Mouse (Mus musculus) brain, embryonic 14.5 days (tissue): Measurements from ENCODE around the gene Coro2b. TPM values are rescaled to one million over a fixed set of nuclear protein-coding genes. Genes with fewer than 3 reads are reported as not detected.

ENCODE experiments used
- DNase-seq: peaks from one replicate; pipeline ENCODE4 v3.0.0-alpha.2; 2011; ENCODE audit warnings: low read depth
- CTCF ChIP-seq: fragments of 200-500 bp; IDR thresholded peaks from 2 replicates; pipeline ENCODE4 v1.5.1; 2012; ENCODE audit warnings: inconsistent platforms, mild to moderate bottlenecking, moderate library complexity, borderline replicate concordance; ENCODE audit not compliant: insufficient read depth, insufficient read length; ENCODE audit errors: extremely low read depth
- POLR2A ChIP-seq: fragments of 200-500 bp; IDR thresholded peaks from 2 replicates; pipeline ENCODE4 v1.6.1; 2012; ENCODE audit warnings: mild to moderate bottlenecking, inconsistent platforms, borderline replicate concordance; ENCODE audit not compliant: poor library complexity, insufficient read depth, insufficient read length, severe bottlenecking; ENCODE audit errors: extremely low read depth
- polyA plus RNA-seq: library from polyadenylated mRNA; depleted of rRNA; stranded (reverse); fragments of >200 nt; gene quantifications from 2 replicates; pipeline ENCODE4 v1.2.3, GENCODE M21; 2012

Coro2b gene
- polyA plus RNA-seq, 1 experiment: 92.7 TPM

GRCm38 (mm10) chr9:62539251-62539711 lies 2.4 kb upstream of the Coro2b start:
- no peak for TF ChIP-seq POLR2A
- no peak for TF ChIP-seq CTCF
- peak; percentile 72 for DNase-seq

GRCm38 (mm10) chr9:62537941-62538340 lies 1.1 kb upstream of the Coro2b start:
- DNase-seq: no peak
- no peak for TF ChIP-seq CTCF
- no peak for TF ChIP-seq POLR2A

- DNase-seq: peak; percentile 82
These were observed 657 bp downstream of the Coro2b start for GRCm38 (mm10) chr9:62536119-62536654.

GRCm38 (mm10) chr9:62535566-62535965 lies 1.3 kb downstream of the Coro2b start:
- no peak for DNase-seq
- no peak for TF ChIP-seq POLR2A
- no peak for TF ChIP-seq CTCF

More at GRCm38 (mm10) chr9:62536119-62536654, 657 bp downstream of the Coro2b start:
- TF ChIP-seq CTCF: peak; percentile 34; the same call in 1 of the 2 replicates
- no peak; the same call in 1 of the 2 replicates for TF ChIP-seq POLR2A

GRCm38 (mm10) chr9:62534691-62535090 lies 2.2 kb downstream of the Coro2b start:
- TF ChIP-seq POLR2A: no peak
- no peak for TF ChIP-seq CTCF

GRCm38 (mm10) chr9:62534158-62534557 lies 2.7 kb downstream of the Coro2b start:
- TF ChIP-seq CTCF (no peak), POLR2A (no peak)
- no peak for DNase-seq

More at GRCm38 (mm10) chr9:62534691-62535090, 2.2 kb downstream of the Coro2b start:
- DNase-seq: no peak

- DNase-seq: no peak
- TF ChIP-seq POLR2A: no peak
- no peak for TF ChIP-seq CTCF
These were observed 4.0 kb downstream of the Coro2b start for GRCm38 (mm10) chr9:62532876-62533275.

- TF ChIP-seq POLR2A (0 out of 2 replicates have a peak, but pooled peaks have one; percentile 4), CTCF (0 out of 2 replicates have a peak, but pooled peaks have one; percentile 3)
- peak; percentile 97 for DNase-seq
These were observed 5.2 kb downstream of the Coro2b start for GRCm38 (mm10) chr9:62531459-62532275.

- DNase-seq: no peak
- TF ChIP-seq CTCF (no peak), POLR2A (no peak)
These were observed 8.3 kb downstream of the Coro2b start for GRCm38 (mm10) chr9:62528527-62528926.

- DNase-seq: no peak
- TF ChIP-seq CTCF: no peak
- TF ChIP-seq POLR2A: no peak
These were observed 10.0 kb downstream of the Coro2b start for GRCm38 (mm10) chr9:62526858-62527257.

- DNase-seq: peak; percentile 95
- TF ChIP-seq CTCF: no peak
- TF ChIP-seq POLR2A: no peak
These were observed 10.4 kb downstream of the Coro2b start for GRCm38 (mm10) chr9:62526451-62526850.

- no peak for TF ChIP-seq CTCF
- no peak for TF ChIP-seq POLR2A
- DNase-seq: no peak
These were observed 12.0 kb downstream of the Coro2b start for GRCm38 (mm10) chr9:62524761-62525308.
